In genomic region chr6:94230918-94231317, GRCm38 (mm10) we compare ENCODE assay signal across 16 mouse cellular contexts. TPM values are rescaled to one million over a fixed set of nuclear protein-coding genes. Genes with fewer than 3 reads are reported as not detected.
DNase-seq lines count a peak whose midpoint lies in the region; ATAC-seq and TF ChIP-seq lines count a peak whose summit lies in the region.
"Had no signal": no experiment of that assay in that cellular context is flagged by ENCODE, and none has a peak within 500 bp of the region (broad histone marks: within the 10 kb centered on the region; RNA-seq: fewer than 3 reads in every experiment).

No protein-coding gene starts in this region.

- no peak overlapping the region for H3K4me3 ChIP-seq in heart, embryonic 15.5 days
- H3K4me3 ChIP-seq in liver, embryonic 15.5 days (replicated peaks): no peak overlapping the region
- no peak overlapping the region for H3K4me3 ChIP-seq in stomach, postnatal 0 days (ENCODE audit: low read depth, low read length)
- H3K4me3 ChIP-seq in forebrain, embryonic 16.5 days (replicated peaks; ENCODE audit: low read length): no peak overlapping the region
- H3K4me3 ChIP-seq: neural tube, embryonic 12.5 days had no signal

- WGBS in heart, embryonic 15.5 days: 28% methylated on average over 3 of the region's 3 CpGs
- 45% methylated on average over 3 of the region's 3 CpGs for WGBS in liver, embryonic 15.5 days (ENCODE audit: insufficient replicate concordance)
- WGBS in stomach, postnatal 0 days: 26% methylated on average over 3 of the region's 3 CpGs
- 54% methylated on average over 3 of the region's 3 CpGs for WGBS in forebrain, embryonic 16.5 days

- no peak overlapping the region for H3K4me2 ChIP-seq in heart, embryonic 15.5 days
- H3K4me2 ChIP-seq in liver, embryonic 15.5 days: peak overlapping the region; percentile 10; the same call in 1 of the 2 replicates
- no peak overlapping the region for H3K4me2 ChIP-seq in stomach, postnatal 0 days (replicated peaks; ENCODE audit: low read depth)
- H3K4me2 ChIP-seq in forebrain, embryonic 16.5 days (ENCODE audit: low read length): no peak overlapping the region
- H3K4me2 ChIP-seq: neural tube, embryonic 12.5 days had no signal

- TF ChIP-seq CTCF in stomach, postnatal 0 days (IDR thresholded peaks at IDR 0.05; ENCODE audit: low read depth): 0 out of 2 replicates have a peak, but pooled peaks have one; percentile 11

- no peak for TF ChIP-seq EP300 in stomach, postnatal 0 days (optimal IDR thresholded peaks at IDR 0.05)

- H3K4me1 ChIP-seq in heart, embryonic 15.5 days (replicated peaks): peaks cover 46% of the 10 kb centered on the region
- no peaks in the 10 kb centered on the region; the same call in 1 of the 2 replicates for H3K4me1 ChIP-seq in liver, embryonic 15.5 days (replicated peaks)
- H3K4me1 ChIP-seq in stomach, postnatal 0 days (replicated peaks; ENCODE audit: control insufficient read depth, insufficient read depth): peaks cover 4% of the 10 kb centered on the region; the same call in 1 of the 2 replicates
- peaks cover 16% of the 10 kb centered on the region for H3K4me1 ChIP-seq in forebrain, embryonic 16.5 days (replicated peaks; ENCODE audit: control insufficient read depth, insufficient read depth, low read length)

- no peak overlapping the region for H3K9ac ChIP-seq in heart, embryonic 15.5 days
- H3K9ac ChIP-seq in liver, embryonic 15.5 days: no peak overlapping the region
- H3K9ac ChIP-seq in stomach, postnatal 0 days (ENCODE audit: low read length): no peak overlapping the region
- H3K9ac ChIP-seq in forebrain, embryonic 16.5 days (replicated peaks; ENCODE audit: low read depth, low read length): no peak overlapping the region
- H3K9ac ChIP-seq: neural tube, embryonic 12.5 days had no signal

- H3K27me3 ChIP-seq in heart, embryonic 15.5 days: no peaks in the 10 kb centered on the region
- no peaks in the 10 kb centered on the region for H3K27me3 ChIP-seq in liver, embryonic 15.5 days
- H3K27me3 ChIP-seq in stomach, postnatal 0 days (ENCODE audit: control insufficient read depth, insufficient read depth, low read length): no peaks in the 10 kb centered on the region
- no peaks in the 10 kb centered on the region for H3K27me3 ChIP-seq in forebrain, embryonic 16.5 days (replicated peaks; ENCODE audit: control insufficient read depth, insufficient read depth, low read length)
- H3K27me3 ChIP-seq: CH12.LX; neural tube, embryonic 12.5 days; Patski had no signal

- H3K27ac ChIP-seq in heart, embryonic 15.5 days: peak overlapping the region; percentile 59
- H3K27ac ChIP-seq in liver, embryonic 15.5 days (replicated peaks): no peak overlapping the region
- peak overlapping the region; percentile 61 for H3K27ac ChIP-seq in stomach, postnatal 0 days (replicated peaks)
- H3K27ac ChIP-seq in forebrain, embryonic 16.5 days (ENCODE audit: low read length): no peak overlapping the region
- H3K27ac ChIP-seq: neural tube, embryonic 12.5 days had no signal

- H3K36me3 ChIP-seq in heart, embryonic 15.5 days: no peaks in the 10 kb centered on the region
- no peaks in the 10 kb centered on the region for H3K36me3 ChIP-seq in liver, embryonic 15.5 days (replicated peaks)
- no peaks in the 10 kb centered on the region for H3K36me3 ChIP-seq in stomach, postnatal 0 days (ENCODE audit: control insufficient read depth, insufficient read depth, low read length)
- no peaks in the 10 kb centered on the region for H3K36me3 ChIP-seq in forebrain, embryonic 16.5 days (ENCODE audit: control insufficient read depth, insufficient read depth)
- H3K36me3 ChIP-seq: neural tube, embryonic 12.5 days had no signal

- DNase-seq in heart, postnatal 14 days: no peak
- DNase-seq in retina, embryonic 14.5 days (ENCODE audit: low spot score): peak; percentile 10
- no peak for DNase-seq in retina, postnatal 1 day
- no peak for DNase-seq in stomach, postnatal 0 days (ENCODE audit: low spot score)
- no peak for DNase-seq in embryo, embryonic 11 days
- DNase-seq: adrenal gland, adult 8-10 months; cerebellum, adult 9-10 months; kidney, postnatal 36 days; left cerebral cortex, postnatal 4 days; spleen, adult 18-20 months had no signal

- no peaks in the 10 kb centered on the region for H3K9me3 ChIP-seq in heart, embryonic 15.5 days (replicated peaks)
- no peaks in the 10 kb centered on the region for H3K9me3 ChIP-seq in liver, embryonic 15.5 days (replicated peaks)
- H3K9me3 ChIP-seq in stomach, postnatal 0 days (ENCODE audit: control insufficient read depth, low read length): no peaks in the 10 kb centered on the region
- H3K9me3 ChIP-seq in forebrain, embryonic 16.5 days (ENCODE audit: control insufficient read depth, low read length): no peaks in the 10 kb centered on the region
- H3K9me3 ChIP-seq: neural tube, embryonic 12.5 days had no signal

- no peak for ATAC-seq in heart, embryonic 15.5 days (replicated peaks; ENCODE audit: insufficient number of reproducible peaks, insufficient read depth, low FRiP score, low read depth)
- no peak for ATAC-seq in liver, embryonic 15.5 days (ENCODE audit: insufficient read depth)
- peak; percentile 35; the same call in 1 of the 2 replicates for ATAC-seq in stomach, postnatal 0 days (ENCODE audit: low FRiP score, low TSS enrichment)
- ATAC-seq in forebrain, embryonic 16.5 days: no peak

- intact Hi-C loops in heart, postnatal 14 days (cut with DNase I): no loop called here

RNA-seq across cellular contexts. Expression of gene Magi1, which starts 52.8 kb away (rescaled TPM):
- 6.7 and 7.5 TPM in 2 replicates for polyA plus RNA-seq in heart, embryonic 15.5 days (2015; fragmentation: Nextera tagmentation; extraction: Ambion mirVana)
- 10 to 100 TPM; 19.1 to 19.5 TPM for total RNA-seq in heart, postnatal 14 days (2021)
- polyA plus RNA-seq in liver, embryonic 15.5 days (2015; fragmentation: Nextera tagmentation; extraction: Ambion mirVana): 1.1 TPM in 2 replicates
- polyA plus RNA-seq in stomach, postnatal 0 days (2015; fragmentation: Nextera tagmentation; extraction: Ambion mirVana): 4.4 and 5.2 TPM in 2 replicates
- 35.7 and 36.2 TPM in 2 replicates for polyA plus RNA-seq in forebrain, embryonic 16.5 days (2015; fragmentation: Nextera tagmentation; extraction: Ambion mirVana)
- total RNA-seq: CH12.LX had no signal

Comparison
In these comparisons a context has a peak if more than half of its experiments do, and no peak if none do; other contexts are left out.
1. H3K27ac ChIP-seq: peak in heart, embryonic 15.5 days (single experiment) and stomach, postnatal 0 days (single experiment); none in liver, embryonic 15.5 days (single experiment) and forebrain, embryonic 16.5 days (single experiment).